Mouse (Mus musculus): Measurements from ENCODE around the gene Bcor.

DNA sequence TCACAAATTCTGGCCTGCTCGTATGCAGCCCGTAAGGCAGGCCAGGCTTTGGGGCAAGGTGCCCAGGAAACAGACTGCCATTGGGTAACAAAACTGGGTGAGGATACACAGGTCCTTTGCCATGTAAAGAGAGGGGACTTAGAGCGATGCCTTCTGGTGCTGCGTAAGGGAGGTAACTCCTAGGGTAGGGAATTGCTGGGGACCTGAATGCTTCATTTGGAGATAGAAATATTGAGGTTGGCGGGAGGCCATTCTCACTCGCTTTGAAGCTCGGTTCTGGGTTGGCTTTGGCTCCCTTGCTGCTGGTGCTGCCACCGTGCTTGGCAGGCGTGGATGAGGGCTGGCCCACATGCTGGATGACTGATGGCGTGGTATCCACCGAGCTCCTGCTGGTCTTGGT, 102.9 kb downstream of the Bcor start:
- no peak for TF ChIP-seq CTCF (IDR thresholded peaks at IDR 0.05; ENCODE audit: control insufficient read depth, insufficient read depth, low read length)
- no peak for TF ChIP-seq POLR2A (IDR thresholded peaks at IDR 0.05; ENCODE audit: borderline replicate concordance, control insufficient read depth, low read depth, low read length)

All from bone marrow, adult 2 months (tissue).